Mouse (Mus musculus): ENCODE results near the gene Opn4. TPM values are rescaled to one million over a fixed set of nuclear protein-coding genes. Genes with fewer than 3 reads are reported as not detected.

Gene Opn4
- total RNA-seq (2021), result not detected
- long read RNA-seq, experiment 1, partial matches to known transcripts, result 0 of 1 reads
- long read RNA-seq, experiment 1, other reads (novel, unspliced or antisense), result 1 of 1 reads
- long read RNA-seq, experiment 2, result 0 reads

DNA sequence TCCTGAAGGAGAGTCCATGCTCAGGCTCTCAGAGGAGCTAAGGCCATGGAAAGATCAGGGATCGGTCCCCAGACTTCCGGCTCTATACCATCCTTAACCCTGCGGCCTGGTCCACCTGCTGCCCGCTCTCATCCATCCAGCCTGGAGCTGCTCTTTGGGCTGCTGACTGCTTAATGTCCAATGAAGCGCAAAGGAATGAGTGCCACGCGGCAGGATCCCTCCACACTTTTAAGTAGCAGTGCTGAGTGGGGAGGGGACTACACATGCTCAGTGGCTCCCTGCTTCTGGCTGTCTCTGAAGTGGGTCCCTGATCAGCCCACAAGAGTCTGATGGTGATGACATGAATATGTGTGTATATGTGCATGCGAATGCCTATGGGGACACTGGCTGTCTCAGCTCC lies at the start of gene Opn4:
Opn4 (minus strand) TSS at position 202 of the 400 bp plus-strand sequence.
- DNase-seq, result peak; percentile 3

DNA sequence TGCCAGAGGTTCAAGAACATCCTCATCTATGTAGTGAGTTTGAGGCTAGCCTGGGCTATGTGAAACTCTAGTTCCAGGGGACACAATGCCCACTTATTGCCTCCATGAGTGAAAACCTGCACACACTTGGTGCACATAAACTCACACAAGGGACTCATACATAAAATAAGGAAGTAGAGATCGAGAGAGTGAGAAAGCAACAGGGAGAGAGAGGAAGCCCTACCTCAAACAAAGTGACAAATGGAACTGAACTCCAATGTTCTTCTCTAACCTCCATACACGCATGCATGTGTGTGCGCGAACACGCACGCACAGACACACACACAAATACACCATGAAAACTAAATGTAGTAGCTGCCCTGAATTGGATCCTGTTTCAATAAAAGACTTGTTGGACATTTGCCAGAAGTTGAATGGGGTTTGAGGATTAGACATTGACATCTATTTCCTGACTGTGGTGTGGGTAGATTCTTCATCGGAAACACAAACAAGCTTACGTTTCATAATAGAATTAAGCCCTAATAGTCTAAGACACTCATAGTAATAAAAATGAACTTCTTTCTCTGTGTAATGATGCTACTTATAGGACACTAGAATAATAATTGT lies 48.0 kb upstream of the Opn4 start:
- DNase-seq, result no peak

GRCm38 (mm10) chr14:34644140-34644539 lies 44.2 kb upstream of the Opn4 start:
- DNase-seq, result no peak

DNA sequence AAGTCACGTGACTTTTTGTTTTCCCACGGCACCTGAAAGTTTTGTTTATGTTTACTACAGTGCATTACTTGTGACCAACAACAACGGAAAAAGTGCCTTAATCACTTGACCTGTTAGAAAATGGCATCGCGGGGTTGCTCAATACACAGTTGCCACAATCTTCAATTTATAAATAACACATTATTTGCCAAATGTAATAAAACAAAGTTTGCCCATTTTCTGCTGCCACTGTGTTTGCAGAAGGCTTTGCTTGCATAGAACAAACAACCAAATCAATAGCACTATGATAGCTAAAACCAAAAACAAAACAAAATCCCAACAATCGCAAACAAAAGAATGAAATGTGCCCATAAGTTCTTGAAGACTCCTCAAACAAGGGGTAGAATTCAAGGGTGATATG lies 35.8 kb upstream of the Opn4 start:
- no peak for DNase-seq

GRCm38 (mm10) chr14:34635192-34635591 lies 35.2 kb upstream of the Opn4 start:
- DNase-seq, result no peak

DNA sequence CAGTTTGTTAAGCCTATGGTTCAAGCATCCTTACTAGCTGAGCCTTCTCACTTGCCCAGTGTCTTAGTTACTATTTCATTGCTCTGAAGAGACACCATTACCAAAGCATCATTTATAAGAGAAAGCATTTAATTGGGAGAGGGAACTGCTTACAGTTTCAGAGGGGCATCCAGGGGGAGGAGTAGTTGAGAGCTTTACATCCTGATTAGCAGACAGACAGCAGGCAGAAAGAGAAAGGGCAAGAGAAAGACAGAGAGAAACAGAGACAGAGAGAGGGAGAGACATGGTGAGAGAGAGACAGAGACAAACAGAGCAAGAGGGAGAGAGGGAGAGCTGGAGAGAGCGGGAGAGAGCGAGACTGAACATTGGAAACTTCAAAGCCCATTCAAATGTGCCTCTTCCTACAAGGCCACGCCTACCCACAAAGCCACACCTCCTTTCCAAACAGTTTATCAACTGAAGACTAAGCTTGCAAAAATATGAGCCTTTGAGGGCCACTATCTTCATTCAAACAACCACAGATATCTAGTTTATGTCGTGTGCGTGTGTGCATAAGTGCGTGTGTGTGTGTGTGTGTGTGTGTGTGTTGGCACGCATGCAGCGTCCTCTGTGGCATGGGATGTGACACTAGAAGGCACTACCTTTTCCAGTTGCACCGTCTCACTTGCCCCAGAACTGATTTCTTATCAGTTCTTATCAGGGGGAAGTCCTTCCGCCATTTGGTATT lies 32.9 kb upstream of the Opn4 start:
- no peak for DNase-seq

DNA sequence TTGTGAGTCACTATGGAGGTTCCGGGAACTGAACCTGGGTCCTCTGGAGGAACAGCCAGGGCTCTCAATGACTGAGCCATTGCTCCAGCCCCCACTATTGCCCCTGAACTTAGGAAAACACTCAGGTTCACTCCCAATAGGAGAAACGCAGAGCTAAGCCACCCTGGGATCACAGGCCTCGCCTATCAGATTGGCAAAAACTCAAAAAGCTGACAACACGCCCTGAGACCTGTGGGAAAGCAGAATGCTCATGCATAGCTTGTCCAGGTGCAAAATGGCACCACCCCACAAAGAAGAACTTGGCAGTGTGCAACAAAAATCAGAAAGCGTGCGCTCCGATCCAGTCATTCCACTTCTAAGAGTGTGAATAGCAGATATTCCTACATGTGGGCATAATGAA lies 26.9 kb upstream of the Opn4 start:
- no peak for DNase-seq

DNA sequence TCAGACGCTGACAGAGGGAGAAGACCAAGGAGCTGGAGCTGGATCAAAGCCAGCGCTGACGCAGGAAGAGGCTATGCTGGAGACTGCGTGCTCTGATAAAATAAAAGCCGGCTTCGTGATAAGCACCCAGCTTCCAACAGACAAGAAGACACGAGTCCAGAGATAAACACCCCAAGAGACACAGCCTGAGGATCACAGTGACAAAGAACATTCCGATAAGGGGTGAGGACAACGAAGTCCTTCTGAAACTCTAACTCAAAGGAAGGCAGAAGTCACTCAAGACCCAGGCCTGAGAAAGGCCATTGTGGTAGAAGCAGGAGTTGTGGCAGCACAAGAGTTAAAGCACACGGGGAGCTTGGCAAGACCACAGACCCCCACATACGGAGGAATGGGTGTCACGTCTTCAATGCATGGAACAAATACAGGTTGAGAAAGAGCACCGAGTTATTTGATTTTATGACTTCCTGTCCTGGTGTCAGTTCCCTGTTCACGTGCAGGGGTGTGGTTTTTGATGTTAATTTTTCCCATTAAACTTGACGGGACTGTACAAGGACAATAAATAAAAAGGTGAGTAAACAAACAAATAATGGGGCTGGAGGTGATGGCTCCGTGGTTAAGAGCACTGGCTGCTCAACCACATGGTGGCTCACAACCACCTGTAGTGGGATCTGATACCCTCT lies 23.7 kb upstream of the Opn4 start:
- no peak for DNase-seq

GRCm38 (mm10) chr14:34623074-34623473 lies 23.1 kb upstream of the Opn4 start:
- no peak for DNase-seq

- no peak for DNase-seq
Observed at GRCm38 (mm10) chr14:34620611-34621376, 20.9 kb upstream of the Opn4 start.

GRCm38 (mm10) chr14:34618808-34619207 lies 18.9 kb upstream of the Opn4 start:
- DNase-seq, result no peak

DNA sequence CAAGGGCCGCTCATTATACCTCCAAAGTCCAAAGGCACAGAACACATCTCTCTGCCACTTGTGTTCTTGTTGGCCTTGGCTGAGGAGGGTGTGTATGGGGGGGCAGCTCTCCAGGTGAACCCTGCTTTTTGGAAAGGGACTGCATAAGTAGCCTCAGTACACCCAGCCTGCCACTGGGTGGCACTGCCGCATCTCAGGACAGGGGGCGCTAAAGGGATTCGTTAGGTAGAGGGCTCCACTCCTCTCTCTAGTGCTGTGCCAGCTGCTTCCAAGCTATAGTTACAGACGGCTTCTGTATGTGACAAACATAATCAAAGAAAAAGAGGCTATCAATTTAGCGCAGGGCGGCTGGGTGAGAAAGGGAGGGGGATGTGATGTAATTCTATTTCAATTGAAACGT lies 16.9 kb upstream of the Opn4 start:
- DNase-seq, result peak; percentile 59

DNA sequence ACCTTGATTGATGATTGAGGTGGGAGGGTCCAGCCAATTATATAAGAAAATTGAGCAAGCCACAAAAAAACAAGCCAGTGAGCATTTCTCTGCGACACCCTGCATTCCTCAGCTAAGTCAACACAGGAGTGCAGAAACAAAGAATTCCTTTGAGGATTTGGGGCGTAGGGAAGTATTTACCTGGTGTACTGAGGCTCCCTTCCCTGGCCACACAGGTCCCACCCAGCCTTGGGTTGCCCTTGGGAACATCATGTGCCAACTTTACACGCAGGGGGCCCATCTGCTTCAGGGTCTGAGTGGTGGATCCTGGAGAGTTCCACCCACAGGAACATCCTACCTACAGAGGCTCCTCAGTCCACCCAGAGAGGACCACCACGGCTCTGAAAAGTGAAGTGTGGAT lies 15.7 kb upstream of the Opn4 start:
- no peak for DNase-seq

- DNase-seq, result no peak
Observed at GRCm38 (mm10) chr14:34615082-34615481, 15.1 kb upstream of the Opn4 start.

DNA sequence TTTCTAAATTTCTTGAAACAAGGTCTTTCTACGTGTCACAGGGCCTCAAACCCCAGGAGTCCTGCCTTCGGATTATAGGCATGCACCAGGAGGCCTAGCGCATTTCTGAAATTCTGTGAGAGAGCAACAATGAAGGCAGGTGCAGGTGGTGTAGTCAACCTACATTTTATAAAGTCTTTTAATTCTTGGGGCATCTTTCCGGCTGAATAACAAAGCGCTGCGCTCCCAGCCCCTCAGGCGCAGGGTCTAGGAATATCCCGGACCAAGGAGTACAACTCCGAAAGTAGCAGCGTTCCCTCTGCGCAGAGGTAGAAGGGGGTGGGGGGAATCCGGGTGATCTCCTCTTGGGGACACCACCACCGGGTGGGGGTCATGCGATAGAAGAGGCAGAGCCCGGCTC lies 14.6 kb upstream of the Opn4 start:
- DNase-seq, result no peak

DNA sequence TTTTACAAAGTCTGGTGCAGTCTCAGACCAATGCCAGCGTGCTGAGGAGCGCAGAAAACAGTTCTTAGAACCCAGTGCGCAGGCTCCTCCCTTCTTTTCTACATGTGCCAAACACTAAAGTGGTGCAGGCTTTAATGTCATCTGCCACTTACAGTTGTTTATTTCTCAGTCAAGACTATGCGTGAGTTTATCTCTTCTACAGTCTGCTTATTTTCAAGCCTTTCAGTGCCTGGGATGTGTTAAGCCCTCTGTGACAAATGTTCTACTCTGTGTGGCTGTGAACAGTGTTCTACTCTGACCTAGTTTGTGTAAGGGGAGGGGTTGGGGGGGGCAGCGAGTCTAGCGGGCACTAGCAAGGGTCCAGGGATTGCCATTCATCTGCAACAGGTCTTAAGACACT lies 13.6 kb upstream of the Opn4 start:
- DNase-seq, result no peak

DNA sequence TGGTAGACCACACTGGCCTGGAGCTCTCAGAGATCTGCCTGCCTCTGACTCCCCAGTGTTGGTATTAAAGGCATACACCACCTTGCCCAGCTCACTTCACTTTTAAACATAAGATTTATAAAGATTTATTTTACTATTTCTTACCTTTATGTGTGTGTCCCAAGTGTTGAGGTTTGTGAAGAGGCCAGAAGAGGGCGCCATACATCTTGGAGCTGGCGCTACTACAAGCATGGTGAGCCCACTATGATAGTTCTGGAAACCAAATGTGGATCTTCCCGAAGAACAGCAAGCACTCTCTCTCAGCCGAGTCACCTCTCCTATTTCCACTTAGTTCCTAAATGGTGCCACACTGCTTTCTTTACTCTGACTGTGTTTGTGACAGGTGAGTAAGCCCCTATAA lies 12.3 kb upstream of the Opn4 start:
- no peak for DNase-seq

DNA sequence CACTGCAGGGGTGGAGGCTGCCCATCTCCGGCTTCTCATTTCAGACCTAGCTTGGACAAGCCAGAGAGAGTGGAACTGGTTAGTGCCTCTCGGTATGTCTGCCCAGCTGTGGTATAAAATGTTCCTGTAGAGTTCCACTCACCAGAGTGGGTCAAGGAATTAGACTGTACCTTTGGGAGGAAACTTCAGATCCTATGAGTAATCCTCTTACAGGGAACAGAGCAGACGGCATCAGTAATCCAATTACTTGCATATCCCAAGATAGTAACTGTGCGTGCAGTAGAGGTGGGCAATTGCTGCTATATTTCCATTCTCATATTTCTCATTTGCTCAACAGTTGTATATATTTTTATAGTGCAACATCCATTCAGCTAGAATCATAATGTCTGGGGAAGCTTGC lies 11.6 kb upstream of the Opn4 start:
- no peak for DNase-seq

DNA sequence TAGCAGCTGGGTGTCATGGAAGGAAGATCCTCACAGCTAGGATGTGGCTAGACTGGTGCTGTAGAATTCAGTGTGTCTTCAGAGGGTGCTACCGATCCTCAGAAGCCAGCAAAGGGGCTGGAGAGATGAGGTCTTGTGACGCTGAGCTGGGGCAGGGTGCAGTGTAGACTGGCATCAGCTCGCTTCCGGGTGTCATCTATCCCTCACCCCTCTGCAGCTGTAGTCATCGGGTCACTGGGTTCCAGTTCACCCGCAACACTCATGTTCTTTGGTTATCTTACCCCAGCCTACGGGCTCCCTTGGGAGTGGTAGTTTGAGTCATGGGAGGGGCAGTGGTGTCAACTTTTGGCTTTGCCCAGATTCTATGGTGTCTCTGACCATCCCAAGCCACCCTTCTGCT lies 2.0 kb upstream of the Opn4 start:
- no peak for DNase-seq

- DNase-seq, result no peak
Observed at GRCm38 (mm10) chr14:34595596-34596255, 4.2 kb downstream of the Opn4 start.

GRCm38 (mm10) chr14:34591741-34592535 lies 8.0 kb downstream of the Opn4 start:
- DNase-seq, result peak; percentile 63
